Comparison of ENCODE assay signal across 10 mouse cellular contexts in the genomic region with DNA sequence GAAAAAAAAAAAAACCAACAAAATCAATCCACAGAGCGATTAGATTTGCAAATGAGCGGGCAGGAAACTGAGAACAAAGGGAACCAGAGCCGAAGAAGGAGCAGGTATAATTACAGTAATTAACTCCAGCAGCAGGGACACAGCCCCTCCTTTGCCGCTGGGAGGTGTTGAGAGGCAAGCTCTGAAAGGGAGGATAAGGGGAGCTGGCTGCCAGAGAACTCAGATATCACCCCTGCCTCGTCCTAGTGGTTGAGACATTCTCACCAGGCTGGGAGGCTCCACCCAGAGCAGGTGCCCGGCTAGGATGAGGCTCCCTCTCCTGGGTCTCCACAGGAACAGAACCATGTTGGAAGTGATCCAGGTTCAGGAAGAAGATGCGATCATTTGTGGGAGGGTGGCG.
DNase-seq lines count a peak whose midpoint lies in the region; ATAC-seq and TF ChIP-seq lines count a peak whose summit lies in the region.
"Had no signal": no experiment of that assay in that cellular context is flagged by ENCODE, and none has a peak within 500 bp of the region (broad histone marks: within the 10 kb centered on the region; RNA-seq: fewer than 3 reads in every experiment).

No protein-coding gene starts in this region.

- no peak for DNase-seq in kidney, adult 8-10 months
- DNase-seq in forebrain, embryonic 10.5 days (ENCODE audit: extremely low spot score, low spot score): peak; percentile 16
- DNase-seq in layer of hippocampus, postnatal 10 days (ENCODE audit: low spot score in 2 of 2): peak; percentile 6 to 11
- DNase-seq in retina, embryonic 14.5 days (ENCODE audit: low spot score): peak; percentile 23
- no peak for DNase-seq in lung, postnatal 0 days (ENCODE audit: low spot score)
- DNase-seq: cerebellum, adult 9-11 months; heart, postnatal 4 days had no signal

- H3K4me2 ChIP-seq in kidney, embryonic 15.5 days: 0 out of 2 replicates have a peak overlapping the region, but pooled peaks have one; percentile 14
- no peak overlapping the region for H3K4me2 ChIP-seq in lung, postnatal 0 days (replicated peaks; ENCODE audit: low read depth, low read length)

- no peaks in the 10 kb centered on the region for H3K9me3 ChIP-seq in kidney, embryonic 15.5 days (replicated peaks)
- H3K9me3 ChIP-seq in forebrain, embryonic 10.5 days: no peaks in the 10 kb centered on the region
- H3K9me3 ChIP-seq in lung, postnatal 0 days (ENCODE audit: low read length): no peaks in the 10 kb centered on the region

- WGBS in kidney, embryonic 15.5 days: 12% methylated on average over 8 of the region's 8 CpGs
- WGBS in forebrain, embryonic 10.5 days: 18% methylated on average over 8 of the region's 8 CpGs
- 24% methylated on average over 8 of the region's 8 CpGs for WGBS in lung, postnatal 0 days

- H3K9ac ChIP-seq in kidney, embryonic 15.5 days: no peak overlapping the region
- no peak overlapping the region for H3K9ac ChIP-seq in lung, postnatal 0 days (replicated peaks; ENCODE audit: low read depth)

- no peak overlapping the region for H3K4me3 ChIP-seq in kidney, embryonic 15.5 days (replicated peaks)
- no peak overlapping the region for H3K4me3 ChIP-seq in forebrain, embryonic 10.5 days
- no peak overlapping the region for H3K4me3 ChIP-seq in lung, postnatal 0 days (ENCODE audit: low read depth, low read length)

- no peak for TF ChIP-seq CTCF in lung, postnatal 0 days (IDR thresholded peaks at IDR 0.05)

- no peaks in the 10 kb centered on the region for H3K4me1 ChIP-seq in kidney, embryonic 15.5 days
- peaks cover 10% of the 10 kb centered on the region for H3K4me1 ChIP-seq in forebrain, embryonic 10.5 days
- H3K4me1 ChIP-seq in lung, postnatal 0 days (ENCODE audit: insufficient read depth, low read depth, low read length): no peaks in the 10 kb centered on the region

- ATAC-seq in kidney, embryonic 15.5 days (replicated peaks; ENCODE audit: low FRiP score): peak; percentile 77
- ATAC-seq in lung, postnatal 0 days: no peak
- ATAC-seq in erythroblast, adult 5-6 weeks (replicated peaks; ENCODE audit: low FRiP score, poor library complexity, severe bottlenecking): no peak
- ATAC-seq in megakaryocyte progenitor cell, adult 5-6 weeks (replicated peaks; ENCODE audit: poor library complexity): no peak

- no peak for TF ChIP-seq EP300 in lung, postnatal 0 days (IDR thresholded peaks at IDR 0.05)

- no peak overlapping the region for H3K27ac ChIP-seq in kidney, embryonic 15.5 days
- H3K27ac ChIP-seq in forebrain, embryonic 10.5 days: no peak overlapping the region
- H3K27ac ChIP-seq in lung, postnatal 0 days (ENCODE audit: low read length): no peak overlapping the region

- H3K36me3 ChIP-seq in kidney, embryonic 15.5 days: no peaks in the 10 kb centered on the region
- H3K36me3 ChIP-seq in forebrain, embryonic 10.5 days (replicated peaks): no peaks in the 10 kb centered on the region
- no peaks in the 10 kb centered on the region for H3K36me3 ChIP-seq in lung, postnatal 0 days (ENCODE audit: insufficient read depth, low read length)

- no peaks in the 10 kb centered on the region for H3K27me3 ChIP-seq in kidney, embryonic 15.5 days
- H3K27me3 ChIP-seq in forebrain, embryonic 10.5 days (ENCODE audit: poor library complexity, severe bottlenecking): no peaks in the 10 kb centered on the region
- no peaks in the 10 kb centered on the region for H3K27me3 ChIP-seq in lung, postnatal 0 days (replicated peaks; ENCODE audit: insufficient read depth, low read length)

Comparison
In these comparisons a context has a peak if more than half of its experiments do, and no peak if none do; other contexts are left out.
1. DNase-seq: peak in forebrain, embryonic 10.5 days (single experiment), layer of hippocampus, postnatal 10 days (2 of 2) and retina, embryonic 14.5 days (single experiment); none in kidney, adult 8-10 months (0 of 2) and lung, postnatal 0 days (single experiment).